Mouse (Mus musculus) forebrain, embryonic 14.5 days (tissue): ENCODE results near the gene Kif21a. TPM values are rescaled to one million over a fixed set of nuclear protein-coding genes. Genes with fewer than 3 reads are reported as not detected.

Source experiments
- ATAC-seq: fragments of 200-750 bp; cut with Nextera tagmentation; 2 replicates; pipeline ENCODE4 v1.8.0; 2017; ENCODE audit warnings: mild to moderate bottlenecking, moderate library complexity
- DNase-seq: peaks from one replicate; pipeline ENCODE4 v3.0.0-alpha.2; 2015; ENCODE audit warnings: low spot score
- H3K27ac ChIP-seq: fragments of 300-500 bp; sonication (generic); 2 replicates; pipeline ENCODE4 v1.5.1; 2014; ENCODE audit warnings: low read depth, mild to moderate bottlenecking, control low read depth, low read length, moderate library complexity
- H3K27me3 ChIP-seq: fragments of 300-500 bp; sonication (generic); replicated peaks from 2 replicates; pipeline ENCODE4 v1.6.1; 2014; ENCODE audit warnings: low read length, control low read depth, mixed read lengths; ENCODE audit not compliant: control insufficient read depth, insufficient read depth
- H3K36me3 ChIP-seq: fragments of 300-500 bp; sonication (generic); 2 replicates; pipeline ENCODE4 v1.6.1; 2014; ENCODE audit warnings: low read length, control low read depth; ENCODE audit not compliant: control insufficient read depth, insufficient read depth
- H3K4me1 ChIP-seq: fragments of 300-500 bp; sonication (generic); 2 replicates; pipeline ENCODE4 v1.6.1; 2014; ENCODE audit warnings: antibody characterized with exemption, low read length, control low read depth; ENCODE audit not compliant: control insufficient read depth, insufficient read depth
- H3K4me2 ChIP-seq: fragments of 300-500 bp; sonication (generic); 2 replicates; pipeline ENCODE4 v1.6.1; 2014; ENCODE audit warnings: mild to moderate bottlenecking, control low read depth, low read length
- H3K4me3 ChIP-seq: fragments of 300-500 bp; sonication (generic); 2 replicates; pipeline ENCODE4 v1.5.1; 2014; ENCODE audit warnings: low read depth, low read length, control low read depth
- H3K9ac ChIP-seq: fragments of 300-500 bp; sonication (generic); 2 replicates; pipeline ENCODE4 v1.6.1; 2014; ENCODE audit warnings: mild to moderate bottlenecking, low read length, control low read depth, moderate library complexity
- H3K9me3 ChIP-seq: fragments of 300-500 bp; sonication (generic); replicated peaks from 2 replicates; pipeline ENCODE4 v1.6.1; 2016; ENCODE audit warnings: low read length, control low read depth, mixed read lengths; ENCODE audit not compliant: control insufficient read depth
- WGBS: fragments of 180-500 bp; shearing (Covaris S2); extraction: QIAGEN DNeasy Blood & Tissue Kit; methylation state at CpG from one replicate; pipeline ENCODE4 v1.1.7; 2014; 5-methylcytosine and 5-hydroxymethylcytosine counted together
- polyA plus RNA-seq: library from polyadenylated mRNA; unstranded; fragments of >200 nt; fragmentation: Nextera tagmentation; extraction: Ambion mirVana; gene quantifications from 2 replicates; pipeline ENCODE4 v1.2.1, GENCODE M21; 2014

Kif21a gene
- polyA plus RNA-seq, 1 experiment from 2014 or later, result 50.3 TPM

DNA sequence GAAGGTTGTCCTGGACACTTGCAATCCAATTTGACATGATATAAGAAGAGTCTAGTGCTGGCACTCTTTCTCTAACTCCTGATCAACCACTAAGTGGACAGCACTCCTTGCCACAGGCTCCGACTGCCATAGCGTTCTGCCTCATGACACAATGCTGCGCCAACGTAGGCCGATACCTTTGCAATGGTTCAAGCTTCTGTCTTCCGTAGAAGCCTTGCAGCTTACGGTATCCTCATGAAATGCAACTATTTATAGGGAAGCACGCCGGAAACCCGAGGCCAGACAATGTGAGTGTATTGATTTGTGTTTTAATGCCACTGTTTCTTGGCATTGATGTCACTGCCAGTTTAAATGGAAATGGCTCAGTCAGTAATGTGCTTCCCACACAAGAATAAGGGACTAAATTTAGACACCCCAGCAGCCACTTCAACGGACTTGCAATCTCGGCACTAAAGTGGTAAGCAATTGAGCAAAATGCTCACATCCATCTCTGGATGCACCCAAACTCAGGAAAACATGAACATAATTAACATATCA is 62.0 kb downstream of the Kif21a start:
- peaks cover 71% of the 10 kb centered on the region for H3K36me3 ChIP-seq
- no peak overlapping the region for H3K9ac ChIP-seq
- no peaks in the 10 kb centered on the region for H3K9me3 ChIP-seq
- H3K4me1 ChIP-seq, result no peaks in the 10 kb centered on the region
- H3K4me3 ChIP-seq, result no peak overlapping the region
- no peak overlapping the region for H3K27ac ChIP-seq
- ATAC-seq (no peak), DNase-seq (no peak)
- no peak overlapping the region for H3K4me2 ChIP-seq
- WGBS, result 95% methylated on average over 12 of the region's 12 CpGs
- H3K27me3 ChIP-seq, result no peaks in the 10 kb centered on the region

- DNase-seq, result no peak
- Histone ChIP-seq H3K9ac (no peak overlapping the region), H3K27me3 (no peaks in the 10 kb centered on the region), H3K4me1 (no peaks in the 10 kb centered on the region; the same call in none of the 2 replicates), H3K36me3 (peaks cover 54% of the 10 kb centered on the region), H3K9me3 (no peaks in the 10 kb centered on the region; the same call in 1 of the 2 replicates), H3K27ac (no peak overlapping the region), H3K4me2 (no peak overlapping the region), H3K4me3 (no peak overlapping the region)
- ATAC-seq, result no peak
- WGBS, result 80% methylated on average over 5 of the region's 5 CpGs
Observed at GRCm38 (mm10) chr15:90975914-90976313, 73.8 kb downstream of the Kif21a start.

DNA sequence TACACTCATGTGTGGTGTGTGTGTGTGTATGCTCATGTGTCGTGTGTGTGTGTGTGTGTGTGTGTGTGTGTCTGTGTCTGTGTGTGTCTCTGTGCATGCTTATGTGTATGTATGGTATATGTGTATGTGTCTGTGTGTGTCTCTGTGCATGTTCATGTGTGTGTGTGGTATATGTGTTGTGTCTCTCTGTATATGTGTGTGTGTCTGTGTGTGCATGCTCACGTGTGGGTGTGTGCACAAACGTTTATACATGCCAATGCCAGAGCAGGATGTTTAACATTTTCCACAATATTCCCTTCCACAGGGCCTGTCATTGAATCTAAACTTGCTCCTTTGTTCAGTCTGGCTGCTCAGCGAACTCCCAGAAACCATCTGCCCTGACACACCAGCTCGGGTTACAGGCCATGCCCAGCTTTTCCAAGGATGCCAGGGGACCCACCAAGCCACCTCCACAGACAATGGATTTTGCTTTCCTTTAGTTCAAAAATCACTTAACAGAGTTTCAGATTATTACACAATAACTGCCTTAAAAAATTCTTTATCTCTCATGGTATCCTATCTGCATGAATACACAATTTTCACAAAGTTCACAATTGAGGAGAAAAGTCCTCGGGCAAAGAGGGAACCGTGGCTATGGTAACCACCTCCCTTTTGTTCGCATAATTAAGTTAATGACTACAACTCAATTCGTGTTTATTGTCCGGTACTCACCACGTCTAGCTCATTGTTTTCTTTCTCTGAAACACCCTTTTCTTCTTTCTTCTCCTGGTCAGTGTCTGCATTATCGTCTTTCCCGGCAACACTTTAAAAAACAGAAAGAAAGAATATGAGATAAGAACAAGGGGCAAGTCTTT is 77.6 kb downstream of the Kif21a start:
- Histone ChIP-seq H3K4me3 (no peak overlapping the region), H3K9ac (no peak overlapping the region), H3K4me2 (no peak overlapping the region), H3K9me3 (no peaks in the 10 kb centered on the region), H3K27ac (0 out of 2 replicates have a peak overlapping the region, but pooled peaks have one; percentile 9), H3K27me3 (no peaks in the 10 kb centered on the region), H3K4me1 (no peaks in the 10 kb centered on the region; the same call in none of the 2 replicates), H3K36me3 (peaks cover 61% of the 10 kb centered on the region)
- WGBS, result 14% methylated on average over 13 of the region's 13 CpGs
- ATAC-seq, result peak; percentile 54
- DNase-seq, result peak; percentile 41

- ATAC-seq, result no peak
- no peaks in the 10 kb centered on the region for H3K4me1 ChIP-seq
- no peak overlapping the region for H3K4me2 ChIP-seq
- H3K36me3 ChIP-seq, result peaks cover 72% of the 10 kb centered on the region
- WGBS, result 87% methylated on average over 2 of the region's 2 CpGs
- H3K9ac ChIP-seq, result no peak overlapping the region
- no peaks in the 10 kb centered on the region for H3K27me3 ChIP-seq
- no peak overlapping the region for H3K27ac ChIP-seq
- no peak overlapping the region for H3K4me3 ChIP-seq
- no peaks in the 10 kb centered on the region for H3K9me3 ChIP-seq
- DNase-seq, result no peak
Observed at GRCm38 (mm10) chr15:90963320-90963719, 86.4 kb downstream of the Kif21a start.

DNA sequence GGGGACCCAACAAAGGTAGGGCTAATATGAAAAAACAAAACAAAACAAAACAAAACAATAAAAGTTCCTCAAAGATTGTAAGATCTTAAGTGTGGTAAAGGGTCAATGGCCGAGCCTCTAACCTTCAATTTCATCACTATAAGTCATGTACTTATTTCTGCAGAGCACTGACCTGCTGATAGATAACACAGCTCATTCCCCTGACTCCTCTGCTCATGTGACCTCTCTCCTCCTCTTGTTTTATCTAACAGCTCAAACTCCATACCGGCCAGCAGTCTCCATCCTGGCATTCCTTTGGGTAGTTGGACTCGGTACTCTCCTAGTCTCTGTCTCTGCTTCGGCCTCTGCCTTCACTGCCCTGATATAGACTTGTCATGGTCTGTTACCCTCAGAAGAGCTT is 87.2 kb downstream of the Kif21a start:
- Histone ChIP-seq H3K27ac (no peak overlapping the region), H3K27me3 (no peaks in the 10 kb centered on the region), H3K4me3 (no peak overlapping the region), H3K4me1 (no peaks in the 10 kb centered on the region), H3K36me3 (peaks cover 70% of the 10 kb centered on the region), H3K4me2 (no peak overlapping the region), H3K9me3 (no peaks in the 10 kb centered on the region), H3K9ac (no peak overlapping the region)
- 94% methylated on average over 4 of the region's 4 CpGs for WGBS
- no peak for DNase-seq
- ATAC-seq, result no peak

DNA sequence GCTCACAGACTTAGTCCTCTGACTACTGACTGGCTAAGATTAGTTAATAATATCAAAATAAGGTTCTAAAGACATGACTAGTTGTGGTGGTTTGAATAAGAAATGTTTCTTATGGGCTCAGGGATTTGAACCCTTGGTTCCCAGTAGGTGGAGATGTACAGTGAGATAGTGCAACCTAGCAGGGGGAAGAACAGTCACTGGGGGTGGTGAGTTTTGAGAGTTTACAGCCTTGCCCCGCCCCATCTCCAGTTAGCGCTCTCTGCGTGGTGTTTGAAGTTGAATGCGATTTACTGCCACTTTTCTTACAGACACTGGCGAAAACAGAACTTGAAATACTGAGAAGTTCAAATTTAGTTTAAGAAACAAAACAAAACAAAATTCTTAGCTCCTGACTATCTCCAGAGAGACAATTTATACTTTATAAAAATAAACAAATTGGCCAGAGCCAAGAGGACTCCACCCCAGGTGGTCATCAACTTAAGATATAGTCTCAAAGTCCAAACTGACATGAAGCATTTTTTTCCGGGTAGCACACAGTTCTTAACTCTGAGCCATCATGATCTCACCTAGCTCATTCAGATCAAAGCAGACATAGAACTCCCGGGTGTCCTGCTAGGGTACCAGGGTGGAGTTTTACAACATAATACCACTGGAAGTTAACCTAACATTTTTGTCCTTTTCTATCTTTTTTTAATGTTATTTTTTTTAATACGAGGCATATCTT is 88.8 kb downstream of the Kif21a start:
- H3K36me3 ChIP-seq, result peaks cover 66% of the 10 kb centered on the region
- 91% methylated on average over 8 of the region's 8 CpGs for WGBS

GRCm38 (mm10) chr15:90951383-90951782 is 98.4 kb downstream of the Kif21a start:
- no peak for DNase-seq
- H3K4me1 ChIP-seq, result no peaks in the 10 kb centered on the region
- ATAC-seq, result no peak
- H3K27me3 ChIP-seq, result no peaks in the 10 kb centered on the region
- no peak overlapping the region for H3K9ac ChIP-seq
- peaks cover 68% of the 10 kb centered on the region for H3K36me3 ChIP-seq
- no peaks in the 10 kb centered on the region for H3K9me3 ChIP-seq
- H3K27ac ChIP-seq, result no peak overlapping the region
- H3K4me2 ChIP-seq, result no peak overlapping the region
- WGBS, result 89% methylated on average over 6 of the region's 6 CpGs
- no peak overlapping the region for H3K4me3 ChIP-seq

More for the DNA sequence above, 88.8 kb downstream of the Kif21a start:
- Histone ChIP-seq H3K4me3 (no peak overlapping the region), H3K4me2 (no peak overlapping the region), H3K9me3 (no peaks in the 10 kb centered on the region), H3K4me1 (no peaks in the 10 kb centered on the region), H3K27me3 (no peaks in the 10 kb centered on the region), H3K27ac (no peak overlapping the region), H3K9ac (no peak overlapping the region)
- ATAC-seq (no peak), DNase-seq (no peak)

DNA sequence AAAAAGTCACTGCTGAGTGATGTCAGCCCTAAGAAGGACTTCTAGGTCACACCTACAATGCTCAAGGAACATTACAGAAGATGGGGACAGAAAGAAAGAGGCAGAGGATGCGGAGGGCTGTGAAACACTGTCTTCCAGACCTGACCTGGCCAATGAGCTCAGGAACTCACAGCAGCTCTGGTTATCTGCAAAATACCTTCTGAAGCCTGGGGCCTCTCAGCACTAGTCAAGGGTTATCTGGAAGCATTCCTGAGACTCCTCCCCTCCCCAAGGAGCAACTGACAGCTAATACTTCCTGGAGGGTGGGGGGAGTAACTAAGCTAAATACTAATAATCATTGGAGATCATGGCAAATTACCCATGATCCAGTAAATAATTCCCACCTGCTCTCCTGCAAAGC is 111.3 kb downstream of the Kif21a start:
- WGBS, result 95% methylated on average over 1 of the region's 1 CpGs
- Histone ChIP-seq H3K27ac (no peak overlapping the region), H3K9ac (no peak overlapping the region), H3K27me3 (no peaks in the 10 kb centered on the region), H3K9me3 (no peaks in the 10 kb centered on the region), H3K36me3 (peaks cover 81% of the 10 kb centered on the region), H3K4me2 (no peak overlapping the region), H3K4me3 (no peak overlapping the region), H3K4me1 (no peaks in the 10 kb centered on the region)
- ATAC-seq (no peak), DNase-seq (no peak)
